ENCODE assay signal across 24 mouse cellular contexts in genomic region chr3:34551069-34551468, GRCm38 (mm10).
DNase-seq lines count a peak whose midpoint lies in the region; ATAC-seq and TF ChIP-seq lines count a peak whose summit lies in the region.
"Had no signal": no experiment of that assay in that cellular context is flagged by ENCODE, and none has a peak within 500 bp of the region (broad histone marks: within the 10 kb centered on the region; RNA-seq: fewer than 3 reads in every experiment).

No protein-coding gene starts in this region.

- no peak overlapping the region for H3K4me2 ChIP-seq in forebrain, embryonic 14.5 days (ENCODE audit: low read length)
- no peak overlapping the region for H3K4me2 ChIP-seq in forebrain, postnatal 0 days (ENCODE audit: low read depth)
- H3K4me2 ChIP-seq in hindbrain, postnatal 0 days (ENCODE audit: low read depth, low read length): no peak overlapping the region
- no peak overlapping the region for H3K4me2 ChIP-seq in neural tube, embryonic 14.5 days (ENCODE audit: low read depth, low read length)
- H3K4me2 ChIP-seq: embryonic facial prominence, embryonic 12.5 days; embryonic facial prominence, embryonic 15.5 days; heart, embryonic 13.5 days; hindbrain, embryonic 13.5 days had no signal

- no peaks in the 10 kb centered on the region for H3K9me3 ChIP-seq in forebrain, embryonic 14.5 days (replicated peaks; ENCODE audit: control insufficient read depth, low read length)
- H3K9me3 ChIP-seq in forebrain, postnatal 0 days (ENCODE audit: low read length): no peaks in the 10 kb centered on the region
- no peaks in the 10 kb centered on the region for H3K9me3 ChIP-seq in hindbrain, embryonic 10.5 days
- no peaks in the 10 kb centered on the region for H3K9me3 ChIP-seq in hindbrain, postnatal 0 days (ENCODE audit: low read length)
- no peaks in the 10 kb centered on the region for H3K9me3 ChIP-seq in neural tube, embryonic 14.5 days (ENCODE audit: control insufficient read depth, low read length)
- H3K9me3 ChIP-seq: embryonic facial prominence, embryonic 12.5 days; embryonic facial prominence, embryonic 15.5 days; heart, embryonic 13.5 days; hindbrain, embryonic 13.5 days had no signal

- H3K4me1 ChIP-seq in forebrain, embryonic 14.5 days (ENCODE audit: control insufficient read depth, insufficient read depth, low read length): peaks cover 8% of the 10 kb centered on the region
- H3K4me1 ChIP-seq in forebrain, postnatal 0 days (ENCODE audit: insufficient read depth): no peaks in the 10 kb centered on the region
- peaks cover 17% of the 10 kb centered on the region for H3K4me1 ChIP-seq in hindbrain, embryonic 10.5 days (replicated peaks)
- H3K4me1 ChIP-seq in hindbrain, postnatal 0 days (ENCODE audit: insufficient read depth, low read length): no peaks in the 10 kb centered on the region
- no peaks in the 10 kb centered on the region for H3K4me1 ChIP-seq in neural tube, embryonic 14.5 days (ENCODE audit: control insufficient read depth, insufficient read depth, low read length)
- H3K4me1 ChIP-seq: embryonic facial prominence, embryonic 15.5 days; heart, embryonic 13.5 days had no signal

- no peak for DNase-seq in forebrain, embryonic 14.5 days (ENCODE audit: low spot score)
- no peak for DNase-seq in forebrain, postnatal 0 days
- DNase-seq in hindbrain, embryonic 10.5 days (ENCODE audit: low spot score): no peak
- no peak for DNase-seq in hindbrain, postnatal 0 days (ENCODE audit: low spot score)
- DNase-seq in neural tube, embryonic 10.5 days (ENCODE audit: extremely low spot score, low spot score): no peak
- DNase-seq: adrenal gland, adult 2 months; adrenal gland, postnatal 14 days; cerebellum, adult 11 months; cerebellum, adult 2 months; cerebellum, adult 9-11 months; cerebellum, postnatal 25 days; gastrocnemius, postnatal 10 days; gastrocnemius, postnatal 36 days; kidney, adult 11 months; kidney, adult 8-10 months had no signal

- no peak overlapping the region for H3K9ac ChIP-seq in forebrain, embryonic 14.5 days (ENCODE audit: low read length)
- no peak overlapping the region for H3K9ac ChIP-seq in forebrain, postnatal 0 days
- H3K9ac ChIP-seq in hindbrain, postnatal 0 days (replicated peaks; ENCODE audit: low read length): no peak overlapping the region
- no peak overlapping the region for H3K9ac ChIP-seq in neural tube, embryonic 14.5 days (replicated peaks; ENCODE audit: low read depth, low read length)
- H3K9ac ChIP-seq: embryonic facial prominence, embryonic 12.5 days; embryonic facial prominence, embryonic 15.5 days; heart, embryonic 13.5 days; hindbrain, embryonic 13.5 days had no signal

- no peaks in the 10 kb centered on the region for H3K36me3 ChIP-seq in forebrain, embryonic 14.5 days (ENCODE audit: control insufficient read depth, insufficient read depth, low read length)
- H3K36me3 ChIP-seq in forebrain, postnatal 0 days (ENCODE audit: insufficient read depth): no peaks in the 10 kb centered on the region
- no peaks in the 10 kb centered on the region for H3K36me3 ChIP-seq in hindbrain, embryonic 10.5 days
- H3K36me3 ChIP-seq in hindbrain, postnatal 0 days (ENCODE audit: insufficient read depth, low read length): no peaks in the 10 kb centered on the region
- no peaks in the 10 kb centered on the region for H3K36me3 ChIP-seq in neural tube, embryonic 14.5 days (ENCODE audit: control insufficient read depth, insufficient read depth, low read length)
- H3K36me3 ChIP-seq: embryonic facial prominence, embryonic 12.5 days; embryonic facial prominence, embryonic 15.5 days; heart, embryonic 13.5 days; hindbrain, embryonic 13.5 days had no signal

- TF ChIP-seq CTCF in forebrain, postnatal 0 days (IDR thresholded peaks at IDR 0.05; ENCODE audit: low read depth): no peak
- TF ChIP-seq CTCF in hindbrain, postnatal 0 days (IDR thresholded peaks at IDR 0.05; ENCODE audit: low read depth): no peak

- WGBS in forebrain, embryonic 14.5 days: 61% methylated on average over 3 of the region's 3 CpGs
- 57% methylated on average over 3 of the region's 3 CpGs for WGBS in forebrain, postnatal 0 days
- 55% methylated on average over 3 of the region's 3 CpGs for WGBS in hindbrain, embryonic 10.5 days
- 60% methylated on average over 3 of the region's 3 CpGs for WGBS in hindbrain, postnatal 0 days
- 63% methylated on average over 3 of the region's 3 CpGs for WGBS in neural tube, embryonic 14.5 days

- H3K27ac ChIP-seq in forebrain, embryonic 14.5 days (ENCODE audit: low read depth, low read length): no peak overlapping the region
- no peak overlapping the region for H3K27ac ChIP-seq in forebrain, postnatal 0 days (ENCODE audit: low read depth, low read length)
- H3K27ac ChIP-seq in hindbrain, embryonic 10.5 days: 0 out of 2 replicates have a peak overlapping the region, but pooled peaks have one; percentile 56
- no peak overlapping the region for H3K27ac ChIP-seq in hindbrain, postnatal 0 days
- H3K27ac ChIP-seq in neural tube, embryonic 14.5 days (ENCODE audit: low read depth, low read length): no peak overlapping the region
- H3K27ac ChIP-seq: embryonic facial prominence, embryonic 12.5 days; embryonic facial prominence, embryonic 15.5 days; heart, embryonic 13.5 days; hindbrain, embryonic 13.5 days had no signal

- ATAC-seq in forebrain, embryonic 14.5 days: 0 out of 2 replicates have a peak, but pooled peaks have one; percentile 32
- no peak for ATAC-seq in forebrain, postnatal 0 days
- ATAC-seq in hindbrain, postnatal 0 days: no peak
- peak; percentile 56; the same call in 1 of the 2 replicates for ATAC-seq in neural tube, embryonic 14.5 days (ENCODE audit: low read depth)
- ATAC-seq in megakaryocyte progenitor cell, adult 5-6 weeks (replicated peaks; ENCODE audit: poor library complexity): no peak
- ATAC-seq: CD4-positive, CD25-positive, alpha-beta regulatory T cell, adult 4 months; hindbrain, embryonic 16.5 days; inflammation-experienced regulatory T-cells, adult 6 months had no signal

- H3K4me3 ChIP-seq in forebrain, embryonic 14.5 days (ENCODE audit: low read depth, low read length): no peak overlapping the region
- H3K4me3 ChIP-seq in forebrain, postnatal 0 days (ENCODE audit: low read depth, low read length): no peak overlapping the region
- no peak overlapping the region for H3K4me3 ChIP-seq in hindbrain, embryonic 10.5 days
- no peak overlapping the region for H3K4me3 ChIP-seq in hindbrain, postnatal 0 days (ENCODE audit: low read length)
- H3K4me3 ChIP-seq in neural tube, embryonic 14.5 days (ENCODE audit: low read depth, low read length): no peak overlapping the region
- H3K4me3 ChIP-seq: embryonic facial prominence, embryonic 12.5 days; embryonic facial prominence, embryonic 15.5 days; heart, embryonic 13.5 days; hindbrain, embryonic 13.5 days had no signal

- no peaks in the 10 kb centered on the region for H3K27me3 ChIP-seq in forebrain, embryonic 14.5 days (replicated peaks; ENCODE audit: control insufficient read depth, insufficient read depth, low read length)
- no peaks in the 10 kb centered on the region for H3K27me3 ChIP-seq in forebrain, postnatal 0 days (ENCODE audit: insufficient read depth, low read length)
- H3K27me3 ChIP-seq in hindbrain, embryonic 10.5 days (ENCODE audit: insufficient read depth, poor library complexity, severe bottlenecking): no peaks in the 10 kb centered on the region
- no peaks in the 10 kb centered on the region for H3K27me3 ChIP-seq in hindbrain, postnatal 0 days (ENCODE audit: insufficient read depth, low read length)
- no peaks in the 10 kb centered on the region for H3K27me3 ChIP-seq in neural tube, embryonic 14.5 days (ENCODE audit: control insufficient read depth, insufficient read depth, low read length)
- H3K27me3 ChIP-seq: embryonic facial prominence, embryonic 12.5 days; embryonic facial prominence, embryonic 15.5 days; heart, embryonic 13.5 days had no signal

Comparison
In these comparisons a context has a peak if more than half of its experiments do, and no peak if none do; other contexts are left out.
1. ATAC-seq: peak in forebrain, embryonic 14.5 days (single experiment) and neural tube, embryonic 14.5 days (single experiment); none in forebrain, postnatal 0 days (single experiment), hindbrain, postnatal 0 days (single experiment) and megakaryocyte progenitor cell, adult 5-6 weeks (single experiment).